Mouse (Mus musculus) pancreas, adult 10 weeks (tissue): Measurements from ENCODE around the gene Vps25. TPM values are rescaled to one million over a fixed set of nuclear protein-coding genes. Genes with fewer than 3 reads are reported as not detected.

Experiments
- polyA plus RNA-seq: library from polyadenylated mRNA; stranded (reverse); fragments of 350-450 nt; fragmentation: Illumina TruSeq; extraction: RNeasy Lipid Tissue Mini Kit (QIAGEN cat#74804); gene quantifications from one replicate; pipeline ENCODE4 v1.2.3, GENCODE M21; 2015; ENCODE audit warnings: low read depth, low replicate concordance; ENCODE audit not compliant: insufficient read depth

Gene Vps25
- polyA plus RNA-seq: 32.2 TPM

DNA sequence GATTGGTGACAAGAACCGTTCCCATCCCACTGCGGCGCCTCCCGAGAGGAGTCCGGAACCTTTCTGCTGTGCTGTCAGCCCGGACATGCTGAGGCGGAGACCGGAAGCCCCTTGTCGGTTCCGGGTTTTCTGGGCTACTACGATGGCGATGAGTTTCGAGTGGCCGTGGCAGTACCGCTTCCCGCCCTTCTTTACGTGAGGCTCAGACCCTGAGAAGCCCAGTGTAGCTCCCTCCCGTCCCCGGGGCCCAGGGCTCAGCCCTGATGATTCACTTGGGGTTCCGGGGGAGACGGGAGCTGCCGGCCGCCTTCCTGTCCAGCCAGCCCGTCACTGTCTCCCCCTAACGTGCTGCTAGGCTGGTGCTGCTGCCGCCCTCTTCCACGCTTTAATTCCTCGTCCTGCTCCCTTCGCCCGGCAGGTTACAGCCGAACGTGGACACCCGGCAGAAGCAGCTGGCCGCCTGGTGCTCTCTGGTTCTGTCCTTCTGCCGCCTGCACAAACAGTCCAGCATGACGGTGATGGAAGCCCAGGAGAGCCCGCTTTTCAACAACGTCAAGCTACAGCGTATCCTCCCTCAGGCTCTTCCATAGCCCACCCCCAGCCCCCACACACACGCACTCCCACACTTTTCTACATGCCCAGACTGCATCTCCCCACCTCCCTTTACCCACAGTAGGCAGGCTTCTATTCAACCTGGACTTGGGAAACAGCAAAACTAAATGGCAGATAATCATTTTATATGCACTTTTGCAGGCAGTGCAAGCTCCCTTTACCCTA lies at the start of gene Vps25:
TSS of gene Vps25 (plus strand) at position 95 of the 777 bp plus-strand sequence.

DNA sequence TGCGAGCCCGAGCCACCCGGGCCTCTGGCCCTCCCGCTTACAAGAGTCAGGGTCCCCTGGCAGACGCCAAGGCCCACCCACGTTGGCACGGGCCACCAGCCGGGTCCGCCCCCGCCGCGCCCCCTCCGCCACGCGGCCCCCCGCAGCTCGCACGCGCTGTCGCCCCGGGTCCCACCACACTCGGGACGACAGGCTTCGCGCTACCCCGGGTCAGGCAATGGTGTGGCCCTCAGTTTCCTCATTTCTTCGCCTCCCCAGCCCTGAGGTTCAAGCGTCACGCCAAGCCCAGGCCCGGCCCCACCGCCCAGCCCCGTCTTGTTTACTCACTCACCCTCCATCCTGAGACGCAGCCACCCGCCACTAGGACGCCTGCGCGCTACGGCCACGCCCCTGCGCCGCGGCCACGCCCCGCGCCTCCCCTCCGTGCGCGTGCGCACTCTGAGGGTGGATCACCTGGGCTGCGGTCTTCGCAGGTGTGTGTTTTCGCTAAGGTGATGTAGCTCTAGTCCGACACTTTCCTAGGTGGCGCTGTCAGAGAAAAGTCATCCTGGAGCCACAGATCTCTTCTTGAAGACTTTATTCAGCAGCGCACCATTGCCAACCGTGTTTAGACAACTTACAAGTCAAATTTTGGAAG lies 27.3 kb upstream of the Vps25 start, which contains the start of gene Ezh1:
TSS of gene Ezh1 (minus strand) at position 399 of the 637 bp plus-strand sequence.

DNA sequence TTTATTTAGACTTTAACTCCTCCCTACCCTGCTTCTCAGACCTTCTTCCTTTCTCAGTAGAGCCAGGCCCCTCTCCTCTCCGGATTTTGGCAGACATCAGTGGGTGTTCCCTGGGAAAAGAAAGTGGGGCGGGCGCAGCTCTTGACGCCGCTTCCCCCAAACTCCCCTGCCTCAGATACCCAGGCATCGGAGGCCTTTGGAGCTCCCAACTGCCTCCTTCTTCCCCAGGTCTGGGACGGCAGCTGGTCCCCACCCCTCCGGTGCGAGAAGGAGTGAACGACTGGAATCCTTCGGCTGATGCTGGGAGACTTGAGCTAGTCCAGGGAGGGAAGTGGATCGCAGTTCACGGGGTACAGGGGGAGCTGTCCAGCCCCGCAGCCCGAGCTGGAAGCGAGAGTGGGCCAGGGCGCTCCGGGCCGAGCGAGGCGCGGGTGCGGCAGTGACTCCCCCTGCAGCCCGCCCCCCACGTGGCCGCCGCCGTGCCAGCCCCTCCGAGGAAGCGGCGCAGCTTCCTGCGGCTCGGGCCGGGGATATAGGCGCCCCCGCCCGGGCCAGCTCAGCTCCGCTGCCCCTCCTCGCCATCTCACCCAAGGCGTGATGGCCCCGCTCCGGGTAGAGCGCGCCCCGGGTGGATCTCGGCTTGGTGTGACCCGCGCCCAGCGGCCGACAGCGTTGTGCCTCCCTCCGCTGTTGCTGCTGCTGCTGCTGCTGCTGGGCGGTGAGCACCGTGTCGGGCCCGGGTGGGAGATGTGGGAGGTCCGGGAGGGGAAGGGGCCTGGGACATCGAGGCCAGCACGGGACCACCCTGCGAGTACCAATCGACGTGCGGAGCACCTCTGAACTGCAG lies 7.4 kb upstream of the Vps25 start, which contains the start of gene Ramp2:
TSS of gene Ramp2 (plus strand) at position 174 of the 847 bp plus-strand sequence.

DNA sequence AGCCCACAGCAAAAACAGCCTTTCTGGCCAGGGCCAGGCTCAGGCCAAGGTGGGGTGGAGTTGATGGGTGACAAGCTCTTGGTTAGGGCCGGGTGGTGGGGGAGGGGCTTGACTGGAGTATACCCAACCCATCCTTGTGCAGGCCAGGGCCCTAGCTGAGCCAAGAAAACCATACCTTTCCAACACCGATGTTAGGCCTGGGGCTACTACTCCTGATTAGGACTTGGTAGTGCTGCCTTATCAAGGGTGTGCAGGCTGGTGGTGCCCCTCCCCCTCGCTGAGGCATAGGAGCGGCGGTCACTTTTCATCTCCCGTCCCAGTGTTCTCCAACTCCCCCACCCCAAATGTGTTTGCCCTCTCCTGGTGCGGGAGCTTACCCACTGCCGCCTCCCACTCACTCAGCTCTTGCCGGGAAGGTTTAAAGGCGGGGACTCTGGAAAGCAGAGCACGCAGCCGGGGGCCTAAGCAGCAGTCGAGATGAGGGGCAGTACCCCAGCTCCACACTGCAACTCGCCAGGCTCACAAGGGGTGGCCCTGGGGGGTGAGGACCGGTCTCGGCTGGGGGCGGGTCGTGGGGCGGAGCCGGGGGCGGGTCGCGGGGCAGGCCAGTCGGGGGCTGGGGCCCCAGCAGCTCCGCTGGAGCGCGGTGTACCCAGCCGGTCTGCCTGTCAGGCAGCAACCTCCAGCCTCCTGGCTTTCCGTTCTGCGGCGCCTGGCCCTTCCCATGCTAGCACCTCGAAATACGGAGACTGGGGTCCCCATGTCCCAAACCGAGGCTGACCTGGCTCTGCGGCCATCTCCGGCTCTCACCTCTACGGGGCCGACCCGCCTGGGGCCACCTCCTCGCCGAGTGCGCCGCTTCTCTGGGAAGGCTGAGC lies 6.7 kb downstream of the Vps25 start, which contains the start of gene Wnk4:
TSS of gene Wnk4 (plus strand) at position 620 of the 878 bp plus-strand sequence.

DNA sequence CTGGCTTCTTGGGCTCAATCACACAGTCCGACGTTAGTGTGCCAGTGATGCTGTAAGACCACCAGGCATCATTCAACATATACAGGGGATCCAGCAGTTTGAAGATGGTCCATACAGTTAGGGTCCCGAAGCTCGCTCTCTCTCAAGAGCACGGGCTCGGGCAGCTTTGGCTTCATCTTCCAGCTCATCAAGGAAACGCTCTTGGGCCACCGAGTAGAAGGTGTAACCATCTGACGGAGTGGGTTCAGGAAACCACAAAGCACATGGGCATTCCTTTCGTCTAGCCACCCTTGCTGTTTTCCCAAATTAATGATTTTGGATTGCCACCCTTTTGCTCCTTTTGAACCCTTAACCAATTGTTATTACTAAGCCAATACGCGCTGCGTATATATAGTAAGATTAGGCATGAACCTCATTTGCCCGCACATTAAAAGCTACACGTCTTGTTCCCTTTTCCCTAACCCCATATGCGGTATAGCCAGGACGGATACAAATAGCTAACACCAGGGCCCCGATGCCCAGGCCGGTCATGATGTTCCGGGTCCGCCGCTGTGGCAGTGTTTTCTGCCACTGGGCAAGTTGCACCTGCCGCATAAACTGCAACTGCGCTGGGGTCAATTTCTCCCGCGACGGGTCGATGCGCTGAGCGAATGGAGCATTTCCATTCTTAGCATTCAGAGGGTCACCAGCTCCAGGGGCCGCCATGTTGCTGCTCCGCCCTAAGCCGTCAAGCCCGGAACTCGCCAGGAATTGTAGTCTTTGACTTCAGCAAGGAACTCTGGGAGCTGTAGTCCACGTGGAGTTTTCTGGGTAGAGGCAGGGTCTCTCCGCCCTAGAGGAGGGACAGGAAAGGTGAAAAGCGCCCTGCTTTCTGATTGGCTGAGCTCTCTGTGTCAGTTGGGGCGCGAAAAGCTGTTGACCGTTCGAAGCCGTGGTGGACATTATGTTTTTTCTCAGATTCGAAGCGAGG lies 25.0 kb downstream of the Vps25 start, which contains the start of the genes Cntd1 and Coa3:
TSS of gene Cntd1 (plus strand) at position 790 of the 970 bp plus-strand sequence.
TSS of gene Coa3 (minus strand) at position 892 of the 970 bp plus-strand sequence.

DNA sequence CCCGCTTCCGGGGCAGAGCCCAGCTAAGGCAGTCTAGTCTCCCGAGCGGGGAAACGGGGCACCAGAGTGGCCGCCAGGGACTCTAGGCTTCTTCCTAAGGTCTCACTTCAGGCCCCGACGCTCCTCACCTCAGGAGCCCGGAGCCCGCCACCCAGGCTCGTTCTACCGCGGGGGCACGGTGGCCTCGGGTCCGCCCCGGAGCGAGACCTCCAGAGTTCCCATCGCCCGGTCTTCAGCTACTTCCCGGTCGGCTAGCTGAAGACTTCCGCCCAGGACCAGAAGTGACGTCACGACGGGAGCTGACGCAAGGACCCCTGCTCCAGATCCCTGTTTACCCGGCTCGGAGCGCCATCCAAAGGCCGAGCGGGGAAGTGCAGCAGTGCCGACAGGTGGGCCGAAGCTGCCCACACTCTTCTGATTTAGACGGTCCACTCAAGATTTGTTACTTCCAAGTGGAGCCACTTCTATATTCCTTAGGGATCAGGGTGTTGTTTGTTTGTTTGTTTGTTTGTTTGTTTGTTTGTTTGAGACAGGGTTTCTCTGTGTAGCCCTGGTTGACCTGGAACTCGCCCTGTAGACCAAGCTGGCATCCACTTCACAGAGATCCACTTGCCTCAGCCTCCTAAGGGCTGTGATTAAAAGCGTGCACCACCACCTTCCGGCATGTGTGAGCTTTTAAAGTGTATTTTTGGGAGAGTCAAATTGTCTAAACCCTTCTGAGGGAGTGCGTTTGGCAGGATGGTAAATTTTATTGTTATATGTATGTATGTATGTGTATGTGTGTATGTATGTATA lies 48.7 kb downstream of the Vps25 start, which contains the start of gene Becn1:
TSS of gene Becn1 (minus strand) at position 283 of the 795 bp plus-strand sequence.

Other genes with a start within 250 kb of the Vps25 start
- gene Atp6v0a1, start 244.3 kb upstream of the Vps25 start, polyA plus RNA-seq: 9.5 TPM
- 5.2 TPM for gene Naglu, start 183.7 kb upstream of the Vps25 start, polyA plus RNA-seq
- gene Hsd17b1, start 175.3 kb upstream of the Vps25 start, polyA plus RNA-seq: not detected
- gene Coasy, start 171.1 kb upstream of the Vps25 start, polyA plus RNA-seq: 12.0 TPM
- gene Mlx, start 166.4 kb upstream of the Vps25 start, polyA plus RNA-seq: 13.6 TPM
- 0.89 TPM for gene Psmc3ip, start 158.3 kb upstream of the Vps25 start, polyA plus RNA-seq
- 11.9 TPM for gene Retreg3, start 133.8 kb upstream of the Vps25 start, polyA plus RNA-seq
- gene Tubg1, start 133.8 kb upstream of the Vps25 start, polyA plus RNA-seq: 7.6 TPM
- gene Tubg2, start 97.8 kb upstream of the Vps25 start, polyA plus RNA-seq: 1.7 TPM
- gene Cntnap1, start 83.2 kb upstream of the Vps25 start, polyA plus RNA-seq: 1.2 TPM
- gene Plekhh3, start 82.4 kb upstream of the Vps25 start, polyA plus RNA-seq: 4.4 TPM
- not detected for gene Ccr10, start 78.3 kb upstream of the Vps25 start, polyA plus RNA-seq
- gene Ezh1, start 27.2 kb upstream of the Vps25 start, polyA plus RNA-seq: 9.6 TPM
- gene Ramp2, start 7.7 kb upstream of the Vps25 start, polyA plus RNA-seq: 30.5 TPM
- gene Wnk4, start 6.9 kb downstream of the Vps25 start, polyA plus RNA-seq: 4.7 TPM
- not detected for gene Cntd1, start 25.3 kb downstream of the Vps25 start, polyA plus RNA-seq
- gene Coa3, start 25.4 kb downstream of the Vps25 start, polyA plus RNA-seq: 56.2 TPM
- gene Becn1, start 48.6 kb downstream of the Vps25 start, polyA plus RNA-seq: 20.4 TPM
- 15.3 TPM for gene Psme3, start 62.5 kb downstream of the Vps25 start, polyA plus RNA-seq
- gene Aoc2, start 71.4 kb downstream of the Vps25 start, polyA plus RNA-seq: 4.8 TPM
- gene Aoc3, start 76.9 kb downstream of the Vps25 start, polyA plus RNA-seq: 8.3 TPM
- gene G6pc, start 113.9 kb downstream of the Vps25 start, polyA plus RNA-seq: not detected
- gene Aarsd1, start 163.9 kb downstream of the Vps25 start, polyA plus RNA-seq: 7.0 TPM
- 3.0 TPM for gene Gm27029, start 171.1 kb downstream of the Vps25 start, polyA plus RNA-seq
- gene Rundc1, start 171.4 kb downstream of the Vps25 start, polyA plus RNA-seq: 8.9 TPM
- not detected for gene Ptges3l, start 171.6 kb downstream of the Vps25 start, polyA plus RNA-seq
- 186 TPM for gene Rpl27, start 188.6 kb downstream of the Vps25 start, polyA plus RNA-seq
- gene Ifi35, start 194.7 kb downstream of the Vps25 start, polyA plus RNA-seq: 19.5 TPM
- gene Rnd2, start 211.3 kb downstream of the Vps25 start, polyA plus RNA-seq: 3.9 TPM
- gene Vat1, start 212.5 kb downstream of the Vps25 start, polyA plus RNA-seq: 30.4 TPM